10 mouse cellular contexts compared by ENCODE assay signal in genomic region chr6:134450661-134451119, GRCm38 (mm10). TPM values are rescaled to one million over a fixed set of nuclear protein-coding genes. Genes with fewer than 3 reads are reported as not detected.
DNase-seq lines count a peak whose midpoint lies in the region; ATAC-seq lines count a peak whose summit lies in the region.
"Had no signal": no experiment of that assay in that cellular context is flagged by ENCODE, and none has a peak within 500 bp of the region (broad histone marks: within the 10 kb centered on the region; RNA-seq: fewer than 3 reads in every experiment).

No protein-coding gene starts in this region.

- no peaks in the 10 kb centered on the region for H3K9me3 ChIP-seq in hindbrain, embryonic 14.5 days (ENCODE audit: control insufficient read depth, low read length)
- H3K9me3 ChIP-seq in neural tube, embryonic 11.5 days (ENCODE audit: control insufficient read depth, low read length) = no peaks in the 10 kb centered on the region

- ATAC-seq in hindbrain, embryonic 14.5 days (ENCODE audit: low FRiP score) = peak; percentile 55; the same call in 1 of the 2 replicates
- ATAC-seq in neural tube, embryonic 11.5 days (ENCODE audit: insufficient read depth, low FRiP score, low TSS enrichment) = peak; percentile 48

- H3K36me3 ChIP-seq in hindbrain, embryonic 14.5 days (replicated peaks; ENCODE audit: control insufficient read depth, insufficient read depth) = peaks cover 73% of the 10 kb centered on the region
- H3K36me3 ChIP-seq in neural tube, embryonic 11.5 days (ENCODE audit: control insufficient read depth, insufficient read depth, low read length) = peaks cover 12% of the 10 kb centered on the region; the same call in 1 of the 2 replicates

- no peak overlapping the region for H3K4me3 ChIP-seq in hindbrain, embryonic 14.5 days (replicated peaks; ENCODE audit: low read length)
- H3K4me3 ChIP-seq in neural tube, embryonic 11.5 days (ENCODE audit: low read depth, low read length) = no peak overlapping the region
- H3K4me3 ChIP-seq: myocyte had no signal

- H3K9ac ChIP-seq in hindbrain, embryonic 14.5 days = no peak overlapping the region
- no peak overlapping the region for H3K9ac ChIP-seq in neural tube, embryonic 11.5 days (ENCODE audit: low read length)

- H3K27me3 ChIP-seq in hindbrain, embryonic 14.5 days (ENCODE audit: control insufficient read depth, insufficient read depth, low read length) = no peaks in the 10 kb centered on the region
- H3K27me3 ChIP-seq in neural tube, embryonic 11.5 days (ENCODE audit: control insufficient read depth, insufficient read depth, low read length) = no peaks in the 10 kb centered on the region

- WGBS in hindbrain, embryonic 14.5 days = 62% methylated on average over 14 of the region's 14 CpGs
- 58% methylated on average over 14 of the region's 14 CpGs for WGBS in neural tube, embryonic 11.5 days

- no peak overlapping the region for H3K4me2 ChIP-seq in hindbrain, embryonic 14.5 days (replicated peaks)
- no peak overlapping the region for H3K4me2 ChIP-seq in neural tube, embryonic 11.5 days (ENCODE audit: low read depth)

- no peaks in the 10 kb centered on the region for H3K4me1 ChIP-seq in hindbrain, embryonic 14.5 days (replicated peaks; ENCODE audit: control insufficient read depth, insufficient read depth, low read length)
- no peaks in the 10 kb centered on the region for H3K4me1 ChIP-seq in neural tube, embryonic 11.5 days (ENCODE audit: control insufficient read depth, insufficient read depth, low read length)

- no peak overlapping the region for H3K27ac ChIP-seq in hindbrain, embryonic 14.5 days
- no peak overlapping the region for H3K27ac ChIP-seq in neural tube, embryonic 11.5 days (ENCODE audit: low read depth, low read length)

- peak; percentile 94 for DNase-seq in heart, adult 11 months
- DNase-seq in heart, adult 9 months (ENCODE audit: low spot score in 2 of 2) = no peak
- DNase-seq in urinary bladder, postnatal 25 days (ENCODE audit: low spot score) = peak; percentile 26
- DNase-seq in urinary bladder, postnatal 10 days (ENCODE audit: low spot score) = no peak
- no peak for DNase-seq in hindbrain, embryonic 14.5 days (ENCODE audit: low spot score)
- DNase-seq in neural tube, embryonic 11.5 days (ENCODE audit: low spot score) = peak; percentile 40
- no peak for DNase-seq in thymus, postnatal 0 days (ENCODE audit: low spot score)
- DNase-seq in ovary, postnatal 10 days (ENCODE audit: low spot score) = no peak

RNA-seq across cellular contexts. Expression of gene Bcl2l14, which starts 54.6 kb away (rescaled TPM):
- polyA plus RNA-seq in hindbrain, embryonic 14.5 days (2014; fragmentation: Nextera tagmentation; extraction: Ambion mirVana) = 0.37 TPM in 1 of 2 replicates, not detected in the other
- not detected in 2 replicates for polyA plus RNA-seq in neural tube, embryonic 11.5 days (2014; fragmentation: Nextera tagmentation; extraction: Ambion mirVana)
- polyA plus RNA-seq in thymus, postnatal 0 days (2015; fragmentation: Nextera tagmentation; extraction: Ambion mirVana) = 13.9 and 15.0 TPM in 2 replicates
- polyA plus RNA-seq: frontal cortex, adult 2 months had no signal

Comparison
In these comparisons a context has a peak if more than half of its experiments do, and no peak if none do; other contexts are left out.
1. DNase-seq: peak in heart, adult 11 months (single experiment), urinary bladder, postnatal 25 days (single experiment) and neural tube, embryonic 11.5 days (single experiment); none in heart, adult 9 months (0 of 2), urinary bladder, postnatal 10 days (single experiment), hindbrain, embryonic 14.5 days (single experiment), thymus, postnatal 0 days (single experiment) and ovary, postnatal 10 days (single experiment).
2. RNA of gene Bcl2l14, which starts 54.6 kb away (polyA plus RNA-seq): 13.9 to 15.0 TPM in thymus, postnatal 0 days; 0.37 TPM in hindbrain, embryonic 14.5 days and not detected in neural tube, embryonic 11.5 days; every median in the first group is over 10 times any median in the second.